Mouse (Mus musculus): ENCODE measurements at regions not wholly inside any gene's neighbourhood (a gene's known extent, or its start where the extent isn't known, plus 50 kb on each side); places are given as distances from the start of the nearest gene placed in this dataset.

GRCm38 (mm10) chr4:31833828-31834227, 130.1 kb upstream of the Map3k7 start:
- no peak for DNase-seq

DNA sequence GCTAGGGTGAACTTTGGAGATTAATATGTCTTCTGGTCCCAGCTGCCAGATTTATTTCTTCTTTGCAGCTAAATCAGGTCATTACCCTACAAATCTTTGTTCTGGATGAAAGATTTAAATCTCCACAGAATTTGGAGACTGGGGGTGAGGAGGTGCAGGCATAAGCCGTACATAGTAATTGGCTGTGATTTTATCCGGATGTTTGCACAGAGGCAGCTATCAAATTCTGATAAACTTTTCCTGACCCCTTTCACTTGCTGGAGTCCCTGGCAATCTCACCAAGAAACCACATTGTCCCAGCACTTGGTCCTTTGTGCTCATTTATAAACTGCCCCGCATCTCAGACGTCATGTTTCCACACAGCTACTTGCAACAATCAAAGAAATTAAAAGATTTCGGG, 128.8 kb upstream of the Map3k7 start:
- DNase-seq: peak in 1 of 2 experiments; percentile 17

DNA sequence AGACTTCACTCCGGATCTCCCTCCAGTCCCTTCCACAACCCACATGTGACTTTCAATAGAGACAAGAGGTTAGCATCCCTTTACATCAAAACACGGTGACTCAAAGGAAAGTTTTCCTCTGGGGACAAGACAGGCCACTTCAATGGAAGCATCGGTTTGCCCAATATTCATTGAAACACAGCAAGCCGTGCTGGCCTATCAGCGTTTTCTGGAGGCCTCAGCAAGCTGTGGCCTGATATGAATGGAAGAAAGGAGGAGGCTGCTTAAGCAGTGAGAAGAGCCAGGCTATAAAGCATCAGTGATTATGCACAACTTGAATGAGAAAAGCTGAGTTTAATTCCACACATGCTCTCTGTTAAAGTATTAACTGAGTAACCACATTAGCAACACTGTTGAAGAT, 125.3 kb upstream of the Map3k7 start:
- DNase-seq: no peak

- no peak for DNase-seq
These were observed 114.1 kb upstream of the Map3k7 start for GRCm38 (mm10) chr4:31849763-31850162.

GRCm38 (mm10) chr4:31851006-31851405, 112.9 kb upstream of the Map3k7 start:
- DNase-seq: peak in 1 of 2 experiments; percentile 37

DNA sequence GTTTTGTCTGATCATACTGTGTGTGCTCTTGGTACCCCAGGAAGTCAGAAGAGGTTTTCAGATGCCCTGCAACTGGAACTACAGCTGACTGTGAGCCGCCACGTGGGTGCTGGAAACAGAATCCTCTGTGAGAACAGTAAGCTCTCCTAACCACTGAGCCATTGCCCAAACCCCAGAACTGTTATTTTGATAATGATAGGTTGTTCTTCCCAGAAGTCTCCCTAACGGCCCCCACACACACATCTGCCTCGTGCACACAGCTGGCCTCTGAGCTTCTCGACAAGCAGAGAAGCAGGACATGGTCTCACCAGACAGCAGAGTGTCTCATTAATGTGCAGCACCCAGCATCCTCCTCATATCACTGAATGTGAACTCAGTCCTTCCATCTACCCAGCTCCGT, 110.0 kb upstream of the Map3k7 start:
- DNase-seq: no peak

- no peak for DNase-seq
These were observed 103.5 kb upstream of the Map3k7 start for GRCm38 (mm10) chr4:31860389-31860788.

- no peak for DNase-seq
These were observed 102.7 kb upstream of the Map3k7 start for GRCm38 (mm10) chr4:31861172-31861571.

- DNase-seq: no peak
These were observed 90.6 kb upstream of the Map3k7 start for GRCm38 (mm10) chr4:31872985-31873983.

GRCm38 (mm10) chr4:31877389-31877788, 86.5 kb upstream of the Map3k7 start:
- no peak for DNase-seq

DNA sequence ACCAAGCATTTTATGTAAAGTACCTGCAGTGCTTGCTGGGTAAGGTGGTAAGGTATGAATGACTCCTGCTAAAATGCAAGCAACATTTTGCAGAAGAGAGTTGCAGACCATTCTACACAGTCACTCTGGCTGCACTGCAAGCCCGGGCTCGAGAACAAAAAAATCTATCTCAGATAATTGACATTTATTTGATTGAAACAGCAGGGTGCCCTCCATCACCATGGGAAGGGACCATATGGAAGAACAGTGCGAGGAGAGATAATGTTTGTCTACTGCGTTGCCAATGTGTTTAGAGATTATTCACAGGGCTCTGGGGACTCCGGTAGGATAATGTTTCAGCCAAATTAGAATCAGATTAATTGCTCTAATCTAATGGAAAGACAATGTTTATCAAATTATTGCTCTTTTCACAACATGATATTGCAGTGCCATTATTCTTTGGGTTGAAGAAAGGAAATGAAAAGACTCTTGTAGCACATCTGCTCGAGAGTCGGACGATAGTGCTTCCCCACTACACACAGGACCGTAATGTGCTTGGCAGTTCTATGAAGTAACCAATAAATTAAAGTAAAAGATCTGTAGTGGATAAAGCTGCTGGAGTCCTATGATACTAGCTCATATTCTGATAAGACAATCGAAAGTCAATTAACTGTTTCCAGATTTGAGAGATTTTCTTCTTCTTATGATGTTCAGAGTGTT, 85.3 kb upstream of the Map3k7 start:
- no peak for DNase-seq

GRCm38 (mm10) chr4:31879192-31879585, 84.7 kb upstream of the Map3k7 start:
- DNase-seq: no peak

DNA sequence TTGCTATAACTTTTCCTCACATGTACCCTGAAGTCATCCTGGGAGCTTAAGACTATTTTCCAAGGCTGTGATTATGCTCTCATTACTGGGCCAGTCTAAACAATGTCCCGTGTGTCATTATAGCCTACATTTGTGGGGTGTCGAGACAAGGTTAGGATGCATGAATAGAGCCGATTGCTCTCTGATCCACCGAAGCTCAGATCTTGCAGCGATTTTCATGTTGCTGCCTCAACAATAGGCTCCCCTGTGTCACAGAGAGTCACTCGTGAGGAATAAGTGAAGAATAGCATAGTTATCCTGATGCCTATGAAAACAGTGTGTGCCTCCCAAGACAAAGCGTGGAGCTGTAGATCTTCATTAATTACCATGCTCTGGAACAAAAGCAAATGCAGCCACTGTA, 83.7 kb upstream of the Map3k7 start:
- DNase-seq: no peak

- no peak for DNase-seq
These were observed 74.2 kb upstream of the Map3k7 start for GRCm38 (mm10) chr4:31889673-31890072.

GRCm38 (mm10) chr4:31909086-31909673, 54.7 kb upstream of the Map3k7 start:
- no peak for DNase-seq
